Mouse (Mus musculus) kidney, postnatal 0 days (tissue): Measurements from ENCODE around the gene Ryr3. TPM values are rescaled to one million over a fixed set of nuclear protein-coding genes. Genes with fewer than 3 reads are reported as not detected.

Experiments
- ATAC-seq: fragments of 200-750 bp; cut with Nextera tagmentation; replicated peaks from 2 replicates; pipeline ENCODE4 v1.8.0; 2017; ENCODE audit warnings: low read depth, moderate number of reproducible peaks, moderate TSS enrichment, moderate library complexity; ENCODE audit not compliant: low FRiP score
- DNase-seq: peaks from one replicate; pipeline ENCODE4 v3.0.0-alpha.2; 2016; ENCODE audit warnings: low spot score
- H3K27ac ChIP-seq: fragments of 300-500 bp; sonication (generic); 2 replicates; pipeline ENCODE4 v1.5.1; 2014; ENCODE audit warnings: mild to moderate bottlenecking
- H3K27me3 ChIP-seq: fragments of 300-500 bp; sonication (generic); 2 replicates; pipeline ENCODE4 v1.6.1; 2014; ENCODE audit warnings: low read length, mixed read lengths; ENCODE audit not compliant: insufficient read depth
- H3K36me3 ChIP-seq: fragments of 300-500 bp; sonication (generic); 2 replicates; pipeline ENCODE4 v1.6.1; 2014; ENCODE audit warnings: low read length, mixed read lengths; ENCODE audit not compliant: insufficient read depth
- H3K4me1 ChIP-seq: fragments of 300-500 bp; sonication (generic); replicated peaks from 2 replicates; pipeline ENCODE4 v1.6.1; 2014; ENCODE audit warnings: antibody characterized with exemption, low read length, mixed read lengths; ENCODE audit not compliant: insufficient read depth
- H3K4me2 ChIP-seq: fragments of 300-500 bp; sonication (generic); 2 replicates; pipeline ENCODE4 v1.6.1; 2014; ENCODE audit warnings: mild to moderate bottlenecking, low read length, moderate library complexity, mixed read lengths
- H3K4me3 ChIP-seq: fragments of 300-500 bp; sonication (generic); replicated peaks from 2 replicates; pipeline ENCODE4 v1.5.1; 2014; ENCODE audit warnings: low read depth, low read length
- H3K9ac ChIP-seq: fragments of 300-500 bp; sonication (generic); 2 replicates; pipeline ENCODE4 v1.6.1; 2014; ENCODE audit warnings: low read depth, low read length
- H3K9me3 ChIP-seq: fragments of 300-500 bp; sonication (generic); replicated peaks from 2 replicates; pipeline ENCODE4 v1.6.1; 2016; ENCODE audit warnings: low read length, inconsistent platforms, mixed read lengths
- CTCF ChIP-seq: IDR thresholded peaks from 2 replicates; pipeline ENCODE4 v1.5.1; 2016; ENCODE audit warnings: antibody characterized with exemption, low read depth, mild to moderate bottlenecking, moderate library complexity
- WGBS: fragments of 180-500 bp; shearing (Covaris S2); extraction: QIAGEN DNeasy Blood & Tissue Kit; methylation state at CpG from one replicate; pipeline ENCODE4 v1.1.7; 2014; 5-methylcytosine and 5-hydroxymethylcytosine counted together
- polyA plus RNA-seq: library from polyadenylated mRNA; unstranded; fragments of >200 nt; fragmentation: Nextera tagmentation; extraction: Ambion mirVana; gene quantifications from 2 replicates; pipeline ENCODE4 v1.2.1, GENCODE M21; 2015

The Ryr3 gene
- polyA plus RNA-seq, 1 experiment from 2014 or later, result 0.22 TPM

GRCm38 (mm10) chr2:112866043-112866551 lies 350.8 kb downstream of the Ryr3 start:
- no peak for ATAC-seq
- H3K36me3 ChIP-seq, result no peaks in the 10 kb centered on the region
- H3K27ac ChIP-seq, result no peak overlapping the region
- no peaks in the 10 kb centered on the region for H3K27me3 ChIP-seq
- H3K9me3 ChIP-seq, result no peaks in the 10 kb centered on the region
- H3K4me3 ChIP-seq, result no peak overlapping the region
- no peaks in the 10 kb centered on the region for H3K4me1 ChIP-seq
- WGBS, result 71% methylated on average over 2 of the region's 2 CpGs
- no peak for TF ChIP-seq CTCF
- H3K9ac ChIP-seq, result no peak overlapping the region
- no peak overlapping the region for H3K4me2 ChIP-seq
- DNase-seq, result no peak

GRCm38 (mm10) chr2:112861792-112862191 lies 355.1 kb downstream of the Ryr3 start:
- no peaks in the 10 kb centered on the region for H3K4me1 ChIP-seq
- no peak overlapping the region for H3K4me2 ChIP-seq
- H3K27ac ChIP-seq, result no peak overlapping the region
- no peak overlapping the region for H3K9ac ChIP-seq
- no peaks in the 10 kb centered on the region for H3K27me3 ChIP-seq
- TF ChIP-seq CTCF, result no peak
- H3K9me3 ChIP-seq, result no peaks in the 10 kb centered on the region
- H3K4me3 ChIP-seq, result no peak overlapping the region
- DNase-seq, result no peak
- no peak for ATAC-seq
- WGBS, result 96% methylated on average over 4 of the region's 4 CpGs
- no peaks in the 10 kb centered on the region for H3K36me3 ChIP-seq

- Histone ChIP-seq H3K9me3 (no peaks in the 10 kb centered on the region), H3K4me2 (no peak overlapping the region), H3K4me3 (no peak overlapping the region), H3K27me3 (no peaks in the 10 kb centered on the region), H3K4me1 (no peaks in the 10 kb centered on the region), H3K9ac (no peak overlapping the region), H3K36me3 (no peaks in the 10 kb centered on the region), H3K27ac (no peak overlapping the region)
- 35% methylated on average over 4 of the region's 4 CpGs for WGBS
- ATAC-seq (no peak), DNase-seq (no peak)
- TF ChIP-seq CTCF, result no peak
These were observed 371.0 kb downstream of the Ryr3 start for GRCm38 (mm10) chr2:112845583-112846512.

- DNase-seq, result peak; percentile 34
- H3K27ac ChIP-seq, result no peak overlapping the region
- WGBS, result 26% methylated on average over 3 of the region's 3 CpGs
These were observed 374.0 kb downstream of the Ryr3 start for GRCm38 (mm10) chr2:112842877-112843276.

GRCm38 (mm10) chr2:112831423-112832305 lies 385.2 kb downstream of the Ryr3 start:
- no peak for TF ChIP-seq CTCF
- no peaks in the 10 kb centered on the region for H3K36me3 ChIP-seq
- H3K4me3 ChIP-seq, result no peak overlapping the region
- no peak overlapping the region for H3K4me2 ChIP-seq
- H3K9me3 ChIP-seq, result no peaks in the 10 kb centered on the region
- no peak overlapping the region for H3K9ac ChIP-seq
- H3K27ac ChIP-seq, result no peak overlapping the region
- no peaks in the 10 kb centered on the region for H3K27me3 ChIP-seq
- ATAC-seq, result no peak
- DNase-seq, result no peak
- WGBS, result 45% methylated on average over 4 of the region's 4 CpGs
- no peaks in the 10 kb centered on the region for H3K4me1 ChIP-seq

More at GRCm38 (mm10) chr2:112842877-112843276, 374.0 kb downstream of the Ryr3 start:
- H3K4me1 ChIP-seq, result no peaks in the 10 kb centered on the region
- no peaks in the 10 kb centered on the region for H3K27me3 ChIP-seq
- TF ChIP-seq CTCF, result no peak
- ATAC-seq, result no peak
- no peak overlapping the region for H3K4me2 ChIP-seq
- H3K4me3 ChIP-seq, result no peak overlapping the region
- no peak overlapping the region for H3K9ac ChIP-seq
- no peaks in the 10 kb centered on the region for H3K9me3 ChIP-seq
- no peaks in the 10 kb centered on the region for H3K36me3 ChIP-seq

- Histone ChIP-seq H3K27ac (no peak overlapping the region), H3K4me1 (no peaks in the 10 kb centered on the region), H3K9me3 (no peaks in the 10 kb centered on the region), H3K36me3 (no peaks in the 10 kb centered on the region), H3K4me2 (no peak overlapping the region), H3K27me3 (no peaks in the 10 kb centered on the region), H3K4me3 (no peak overlapping the region), H3K9ac (no peak overlapping the region)
- ATAC-seq (no peak), DNase-seq (no peak)
- 23% methylated on average over 4 of the region's 4 CpGs for WGBS
- TF ChIP-seq CTCF, result no peak
These were observed 390.3 kb downstream of the Ryr3 start for GRCm38 (mm10) chr2:112826571-112826970.
